ENCODE assay signal across 8 mouse cellular contexts in the genomic region with DNA sequence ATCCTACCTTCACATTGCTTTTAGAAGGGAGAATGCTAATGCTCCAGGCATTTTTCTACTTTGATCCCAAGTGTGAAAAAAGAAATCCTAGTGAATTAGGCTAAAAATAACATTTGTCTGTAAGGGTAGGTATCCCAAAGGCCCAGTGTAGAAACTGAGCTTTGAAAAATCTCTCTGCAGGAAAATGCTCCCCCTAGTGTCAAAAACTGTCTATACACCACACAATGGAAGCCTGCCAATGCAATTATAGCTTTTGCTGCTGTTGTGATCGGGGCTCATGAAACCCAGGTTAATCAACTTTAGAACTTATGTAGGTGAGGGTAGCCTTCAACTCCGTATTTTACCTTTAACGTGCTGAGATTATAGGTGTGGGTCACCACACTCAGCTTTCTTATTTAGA. TPM values are rescaled to one million over a fixed set of nuclear protein-coding genes. Genes with fewer than 3 reads are reported as not detected.
DNase-seq lines count a peak whose midpoint lies in the region; ATAC-seq and TF ChIP-seq lines count a peak whose summit lies in the region.

No protein-coding gene starts in this region.

- ATAC-seq in heart, embryonic 11.5 days (replicated peaks; ENCODE audit: insufficient number of reproducible peaks, low FRiP score, low TSS enrichment): no peak
- ATAC-seq in intestine, embryonic 16.5 days: peak; percentile 44; the same call in 1 of the 2 replicates
- peak; percentile 49 for ATAC-seq in lung, postnatal 0 days

- DNase-seq in heart, adult 2 months: peak; percentile 33 to 37
- DNase-seq in A20 (ENCODE audit: low read depth, low spot score): peak; percentile 67
- peak; percentile 69 for DNase-seq in ZHBTc4 (ENCODE audit: low read depth, low spot score)
- DNase-seq in embryo, embryonic 9.5 days (ENCODE audit: extremely low spot score): peak; percentile 65
- DNase-seq in lung, postnatal 0 days (ENCODE audit: low spot score): peak; percentile 88
- DNase-seq in telencephalon, adult 2 months (ENCODE audit: low read depth, low spot score): peak; percentile 34

- no peak for TF ChIP-seq POLR2A in heart, adult 2 months (IDR thresholded peaks at IDR 0.05; ENCODE audit: insufficient read depth, low read depth, low read length)

- TF ChIP-seq EP300 in heart, adult 2 months (IDR thresholded peaks at IDR 0.05; ENCODE audit: insufficient read depth, low read depth, low read length): no peak
- no peak for TF ChIP-seq EP300 in lung, postnatal 0 days (IDR thresholded peaks at IDR 0.05)

- H3K4me2 ChIP-seq in heart, embryonic 11.5 days: no peak overlapping the region
- no peak overlapping the region for H3K4me2 ChIP-seq in intestine, embryonic 16.5 days (ENCODE audit: low read depth, low read length)
- no peak overlapping the region for H3K4me2 ChIP-seq in lung, postnatal 0 days (replicated peaks; ENCODE audit: low read depth, low read length)

- H3K79me2 ChIP-seq in heart, adult 2 months (replicated peaks; ENCODE audit: control insufficient read depth, insufficient read depth, low read length): no peaks in the 10 kb centered on the region

- H3K36me3 ChIP-seq in heart, adult 2 months (ENCODE audit: control insufficient read depth, insufficient read depth, low read length): peaks cover 2% of the 10 kb centered on the region
- no peaks in the 10 kb centered on the region for H3K36me3 ChIP-seq in heart, embryonic 11.5 days (ENCODE audit: control insufficient read depth, insufficient read depth, low read length)
- no peaks in the 10 kb centered on the region for H3K36me3 ChIP-seq in intestine, embryonic 16.5 days (ENCODE audit: control insufficient read depth, insufficient read depth, low read length)
- no peaks in the 10 kb centered on the region for H3K36me3 ChIP-seq in lung, postnatal 0 days (ENCODE audit: insufficient read depth, low read length)

- intact Hi-C loops in heart, adult 2 months (cut with DNase I): no loop called here

- no peak overlapping the region for H3K4me3 ChIP-seq in heart, adult 2 months
- H3K4me3 ChIP-seq in heart, embryonic 11.5 days (ENCODE audit: low read depth, low read length): no peak overlapping the region
- no peak overlapping the region for H3K4me3 ChIP-seq in intestine, embryonic 16.5 days (ENCODE audit: low read length)
- H3K4me3 ChIP-seq in lung, postnatal 0 days (ENCODE audit: low read depth, low read length): no peak overlapping the region

- 11% methylated on average over 3 of the region's 3 CpGs for WGBS in heart, adult 2 months
- WGBS in heart, embryonic 11.5 days (ENCODE audit: insufficient replicate concordance): 24% methylated on average over 3 of the region's 3 CpGs
- 38% methylated on average over 3 of the region's 3 CpGs for WGBS in intestine, embryonic 16.5 days
- 21% methylated on average over 3 of the region's 3 CpGs for WGBS in lung, postnatal 0 days

- TF ChIP-seq CTCF in heart, adult 2 months (IDR thresholded peaks at IDR 0.05): no peak; the same call in none of the 2 replicates
- peak; percentile 83 for TF ChIP-seq CTCF in lung, postnatal 0 days (IDR thresholded peaks at IDR 0.05)

- no peaks in the 10 kb centered on the region for H3K27me3 ChIP-seq in heart, adult 2 months (ENCODE audit: control insufficient read depth, insufficient read depth, low read length)
- H3K27me3 ChIP-seq in heart, embryonic 11.5 days (ENCODE audit: control insufficient read depth, insufficient read depth, low read length): no peaks in the 10 kb centered on the region
- no peaks in the 10 kb centered on the region for H3K27me3 ChIP-seq in intestine, embryonic 16.5 days (replicated peaks; ENCODE audit: control insufficient read depth, insufficient read depth, low read length)
- no peaks in the 10 kb centered on the region for H3K27me3 ChIP-seq in lung, postnatal 0 days (replicated peaks; ENCODE audit: insufficient read depth, low read length)

- no peak overlapping the region for H3K9ac ChIP-seq in heart, adult 2 months (ENCODE audit: low read depth, low read length)
- H3K9ac ChIP-seq in heart, embryonic 11.5 days (ENCODE audit: low read depth, low read length): no peak overlapping the region
- H3K9ac ChIP-seq in intestine, embryonic 16.5 days (ENCODE audit: low read depth, low read length): no peak overlapping the region
- H3K9ac ChIP-seq in lung, postnatal 0 days (replicated peaks; ENCODE audit: low read depth): no peak overlapping the region

- H3K9me3 ChIP-seq in heart, embryonic 11.5 days (replicated peaks; ENCODE audit: control insufficient read depth, low read length): no peaks in the 10 kb centered on the region
- H3K9me3 ChIP-seq in intestine, embryonic 16.5 days (ENCODE audit: control insufficient read depth, low read length): no peaks in the 10 kb centered on the region
- H3K9me3 ChIP-seq in lung, postnatal 0 days (ENCODE audit: low read length): no peaks in the 10 kb centered on the region

- no peaks in the 10 kb centered on the region; the same call in 1 of the 2 replicates for H3K4me1 ChIP-seq in heart, adult 2 months (ENCODE audit: control insufficient read depth, insufficient read depth, low read length)
- H3K4me1 ChIP-seq in heart, embryonic 11.5 days (ENCODE audit: control insufficient read depth, insufficient read depth, low read length): peaks cover 7% of the 10 kb centered on the region
- H3K4me1 ChIP-seq in intestine, embryonic 16.5 days (ENCODE audit: control insufficient read depth, insufficient read depth, low read length): no peaks in the 10 kb centered on the region
- H3K4me1 ChIP-seq in lung, postnatal 0 days (ENCODE audit: insufficient read depth, low read depth, low read length): no peaks in the 10 kb centered on the region

- no peak overlapping the region for H3K27ac ChIP-seq in heart, adult 2 months
- no peak overlapping the region for H3K27ac ChIP-seq in heart, embryonic 11.5 days (ENCODE audit: low read depth, low read length)
- H3K27ac ChIP-seq in intestine, embryonic 16.5 days (ENCODE audit: low read length): no peak overlapping the region
- H3K27ac ChIP-seq in lung, postnatal 0 days (ENCODE audit: low read length): 0 out of 2 replicates have a peak overlapping the region, but pooled peaks have one; percentile 4

RNA-seq across cellular contexts. Expression of a gene that starts 30.2 kb away (rescaled TPM):
- 10 to 100 TPM; 58.2 to 66.9 TPM for total RNA-seq in heart, adult 2 months (2021)
- 34.0 and 59.2 TPM in 2 replicates for polyA plus RNA-seq in heart, adult 2 months (2012; rRNA removed)
- polyA plus RNA-seq in heart, embryonic 11.5 days (2014; fragmentation: Nextera tagmentation; extraction: Ambion mirVana): 112 and 120 TPM in 2 replicates
- 220 and 272 TPM in 2 replicates for polyA plus RNA-seq in intestine, embryonic 16.5 days (2015; fragmentation: Nextera tagmentation; extraction: Ambion mirVana)
- polyA plus RNA-seq in lung, postnatal 0 days (2015; fragmentation: Nextera tagmentation; extraction: Ambion mirVana): 181 and 202 TPM in 2 replicates

RNA-seq across cellular contexts. Expression of a gene that starts 30.3 kb away (rescaled TPM):
- total RNA-seq in heart, adult 2 months (2021): 1 to 10 TPM; 5.9 to 6.4 TPM
- polyA plus RNA-seq in heart, adult 2 months (2012; rRNA removed): 3.7 and 5.2 TPM in 2 replicates
- 21.5 and 22.7 TPM in 2 replicates for polyA plus RNA-seq in heart, embryonic 11.5 days (2014; fragmentation: Nextera tagmentation; extraction: Ambion mirVana)
- 27.0 and 28.2 TPM in 2 replicates for polyA plus RNA-seq in intestine, embryonic 16.5 days (2015; fragmentation: Nextera tagmentation; extraction: Ambion mirVana)
- 11.7 and 12.2 TPM in 2 replicates for polyA plus RNA-seq in lung, postnatal 0 days (2015; fragmentation: Nextera tagmentation; extraction: Ambion mirVana)

Comparison
In these comparisons a context has a peak if more than half of its experiments do, and no peak if none do; other contexts are left out.
1. DNase-seq: peak in every context shown above with its lines; median percentile 88 in lung, postnatal 0 days; 69 in ZHBTc4; 67 in A20; 65 in embryo, embryonic 9.5 days; 35 in heart, adult 2 months; 34 in telencephalon, adult 2 months.